Mouse (Mus musculus) bone marrow macrophage, adult 2 months (primary cell): ENCODE measurements at regions not wholly inside any gene's neighbourhood (a gene's known extent, or its start where the extent isn't known, plus 50 kb on each side); places are given as distances from the start of the nearest gene placed in this dataset.

Experiments used
- H3K27ac ChIP-seq: 2 replicates; pipeline ENCODE4 v1.5.1; 2012; ENCODE audit warnings: low read depth, low read length; ENCODE audit not compliant: insufficient read depth
- H3K4me1 ChIP-seq: 2 replicates; pipeline ENCODE4 v1.6.1; 2012; ENCODE audit warnings: low read length; ENCODE audit not compliant: control insufficient read depth, insufficient read depth
- H3K4me3 ChIP-seq: 2 replicates; pipeline ENCODE4 v1.5.1; 2012; ENCODE audit warnings: mild to moderate bottlenecking, low read length, moderate library complexity; ENCODE audit not compliant: insufficient read depth
- CTCF ChIP-seq: IDR thresholded peaks from 2 replicates; pipeline ENCODE4 v1.5.1; 2012; ENCODE audit warnings: low read depth, mild to moderate bottlenecking, low read length, moderate library complexity
- POLR2A ChIP-seq: IDR thresholded peaks from 2 replicates; pipeline ENCODE4 v1.6.1; 2012; ENCODE audit warnings: mild to moderate bottlenecking, low read depth, low read length, borderline replicate concordance

DNA sequence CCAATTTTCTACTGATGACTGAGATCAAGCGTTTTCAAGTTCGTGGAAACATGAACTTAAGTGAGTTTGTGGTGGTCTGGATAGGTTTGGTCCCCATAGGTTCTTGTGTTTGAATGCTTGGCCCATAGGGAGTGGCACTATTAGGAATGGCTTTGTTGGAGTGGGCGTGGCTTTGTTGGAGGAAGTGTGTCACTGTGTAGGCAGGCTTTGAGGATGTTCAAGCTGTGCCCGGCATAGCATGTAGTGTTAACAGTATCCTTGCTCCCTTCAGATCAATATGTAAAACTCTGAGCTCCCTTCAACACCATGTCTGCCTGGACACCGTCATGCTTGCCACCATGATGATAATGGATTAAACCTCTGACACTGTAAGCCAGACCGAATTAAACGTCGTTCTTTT, 112.7 kb upstream of the Pard3b start:
- TF ChIP-seq CTCF: no peak
- TF ChIP-seq POLR2A: no peak
- no peaks in the 10 kb centered on the region for H3K4me1 ChIP-seq
- H3K27ac ChIP-seq: no peak overlapping the region
- no peak overlapping the region for H3K4me3 ChIP-seq

DNA sequence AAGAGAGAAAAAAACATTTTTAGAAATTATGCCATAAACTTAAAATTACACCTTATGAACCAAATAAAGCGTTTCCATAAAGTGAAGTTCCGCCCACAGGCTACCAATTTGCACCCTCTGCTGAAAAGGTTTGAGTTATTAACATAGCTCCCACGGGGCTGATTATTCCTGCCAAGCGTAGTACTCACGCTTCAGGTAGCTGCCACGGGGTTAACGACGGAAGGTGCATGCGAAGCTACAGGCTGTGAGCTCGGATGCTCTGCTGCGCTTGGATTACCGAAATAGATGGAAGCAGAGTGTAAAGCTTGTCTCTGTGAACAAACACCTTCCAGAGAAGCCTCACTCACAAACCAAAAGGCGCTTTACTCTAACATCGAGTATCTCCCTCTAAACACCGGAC, 109.9 kb upstream of the Pard3b start:
- Histone ChIP-seq H3K4me3 (no peak overlapping the region), H3K4me1 (no peaks in the 10 kb centered on the region)
- TF ChIP-seq CTCF (no peak), POLR2A (no peak)

DNA sequence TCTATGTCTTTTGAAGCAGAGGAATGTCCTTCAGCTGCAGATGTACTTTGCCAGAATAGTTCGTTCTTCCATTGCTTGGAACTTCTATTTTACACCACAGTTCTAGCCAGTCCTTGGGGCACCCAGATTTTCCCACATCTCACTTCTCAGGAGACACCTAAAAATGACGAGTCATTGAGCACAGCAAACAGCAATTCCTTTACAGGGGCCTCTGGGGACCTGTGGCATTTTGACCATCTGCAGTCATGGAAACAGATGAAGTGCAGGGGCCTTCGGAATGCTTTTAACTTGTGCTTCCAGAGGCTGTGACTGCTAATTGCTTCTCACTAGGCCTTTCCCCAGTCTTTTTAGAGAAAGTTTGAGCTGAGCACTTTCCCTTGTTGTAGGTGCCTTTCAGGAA, 108.5 kb upstream of the Pard3b start:
- Histone ChIP-seq H3K4me3 (no peak overlapping the region), H3K4me1 (no peaks in the 10 kb centered on the region), H3K27ac (no peak overlapping the region)
- TF ChIP-seq CTCF (no peak), POLR2A (no peak)

More for the DNA sequence above, 109.9 kb upstream of the Pard3b start:
- no peak overlapping the region for H3K27ac ChIP-seq

DNA sequence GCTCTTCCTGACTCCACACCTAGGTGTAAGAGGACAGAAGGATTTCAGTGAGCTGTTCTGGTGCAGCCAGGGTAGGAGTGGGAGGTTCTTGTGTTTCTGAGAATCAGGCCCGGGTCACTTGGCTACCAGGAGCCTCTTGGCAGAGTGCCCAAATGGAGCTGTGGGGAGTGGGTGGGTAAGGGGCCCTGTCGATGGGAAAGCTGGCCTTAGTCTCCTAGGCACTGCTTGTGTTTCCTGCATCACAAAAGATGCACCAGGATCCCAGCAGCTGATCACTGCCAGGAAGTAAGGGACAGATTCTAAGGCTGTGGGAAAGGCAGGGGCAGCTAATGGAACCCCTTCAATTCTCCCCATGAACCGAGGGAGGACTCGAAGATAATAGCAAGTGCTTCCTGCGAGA, 107.1 kb upstream of the Pard3b start:
- TF ChIP-seq POLR2A (no peak), CTCF (no peak)
- no peaks in the 10 kb centered on the region for H3K4me1 ChIP-seq
- no peak overlapping the region for H3K27ac ChIP-seq
- H3K4me3 ChIP-seq: no peak overlapping the region

DNA sequence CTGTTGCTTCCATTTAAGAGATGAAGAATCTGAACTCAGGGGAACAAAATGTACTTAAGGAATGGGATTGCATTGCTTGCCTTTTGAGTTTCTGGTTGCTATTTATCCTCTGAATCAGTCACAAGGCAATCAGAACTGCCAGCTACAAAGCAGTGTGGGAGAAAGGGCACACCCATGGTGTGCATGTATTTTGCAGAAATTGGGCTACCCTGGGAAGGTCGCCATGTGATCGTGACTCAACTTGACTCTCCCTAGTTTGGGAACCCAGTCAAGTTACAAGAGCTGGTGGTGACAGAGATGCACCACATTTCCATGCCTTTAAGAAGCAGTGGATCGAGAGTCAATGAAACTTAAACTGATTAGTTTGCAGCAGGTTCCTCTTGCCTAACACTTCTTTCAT, 98.5 kb upstream of the Pard3b start:
- Histone ChIP-seq H3K4me1 (no peaks in the 10 kb centered on the region), H3K27ac (no peak overlapping the region), H3K4me3 (no peak overlapping the region)
- no peak for TF ChIP-seq CTCF
- no peak for TF ChIP-seq POLR2A

DNA sequence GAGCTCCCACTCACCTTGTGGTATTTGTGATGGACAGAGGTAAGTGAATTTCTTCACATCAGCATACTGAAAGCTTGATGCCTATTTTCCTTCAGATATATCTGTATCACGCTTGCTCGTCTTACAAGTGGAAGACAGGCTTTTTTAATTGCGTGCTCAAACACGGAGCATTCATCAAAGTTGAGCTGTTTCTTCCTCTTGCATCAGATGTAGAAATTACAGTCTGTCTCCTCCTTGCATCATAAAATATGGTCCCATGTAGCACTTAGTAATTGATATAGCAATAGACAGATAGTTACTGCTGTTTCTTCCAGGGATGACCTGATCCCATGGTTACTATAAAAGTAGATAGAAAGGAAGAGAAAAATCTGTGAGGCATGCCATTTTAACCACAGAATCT, 97.5 kb upstream of the Pard3b start:
- H3K27ac ChIP-seq: no peak overlapping the region
- no peak overlapping the region for H3K4me3 ChIP-seq
- no peaks in the 10 kb centered on the region for H3K4me1 ChIP-seq
- TF ChIP-seq POLR2A: no peak
- TF ChIP-seq CTCF: no peak

DNA sequence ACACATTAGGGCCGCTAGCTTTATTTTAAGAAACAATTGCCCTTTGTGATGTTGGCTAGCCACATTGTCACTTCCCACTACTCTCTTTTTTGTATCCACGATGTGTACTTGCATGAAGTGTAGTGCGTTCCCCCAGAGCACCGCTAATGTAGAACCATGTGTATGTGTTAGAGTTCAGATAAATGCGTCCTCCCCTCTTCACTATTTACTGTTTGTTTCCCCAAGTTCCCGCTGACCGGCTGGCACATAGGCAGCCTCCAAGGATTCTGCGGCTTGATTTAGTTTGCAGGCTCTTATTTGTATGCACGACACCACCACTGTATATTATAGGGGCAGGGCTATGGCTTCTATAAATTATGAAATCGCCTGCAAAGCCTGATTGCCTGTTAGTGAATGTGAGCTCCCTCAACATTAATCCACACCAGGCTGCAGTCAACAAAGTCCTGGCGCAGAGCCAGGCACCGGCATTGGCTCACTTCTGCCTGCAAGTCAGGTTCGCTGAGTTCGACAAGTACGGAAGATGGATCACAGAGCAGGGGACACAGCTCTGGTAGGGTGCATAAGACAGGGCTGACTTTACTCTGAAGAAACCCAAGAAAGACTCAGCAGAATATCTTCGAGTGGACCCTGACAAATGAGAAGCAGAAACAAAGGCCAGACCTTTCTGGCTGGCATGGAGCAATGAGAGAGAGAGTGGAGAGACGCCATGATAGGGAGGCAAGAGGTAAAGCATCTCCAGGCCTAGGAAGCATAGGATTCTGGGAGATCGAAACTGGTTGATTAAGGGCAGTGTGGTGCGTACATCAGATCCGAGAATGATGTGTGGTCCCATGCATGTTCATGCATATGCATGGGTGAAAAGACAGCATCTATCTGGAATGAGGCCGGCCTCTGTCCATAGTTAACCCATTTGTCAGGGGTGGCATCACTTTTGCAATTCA, 85.8 kb upstream of the Pard3b start:
- Histone ChIP-seq H3K27ac (no peak overlapping the region), H3K4me1 (no peaks in the 10 kb centered on the region), H3K4me3 (no peak overlapping the region)
- TF ChIP-seq POLR2A: no peak
- TF ChIP-seq CTCF: no peak

DNA sequence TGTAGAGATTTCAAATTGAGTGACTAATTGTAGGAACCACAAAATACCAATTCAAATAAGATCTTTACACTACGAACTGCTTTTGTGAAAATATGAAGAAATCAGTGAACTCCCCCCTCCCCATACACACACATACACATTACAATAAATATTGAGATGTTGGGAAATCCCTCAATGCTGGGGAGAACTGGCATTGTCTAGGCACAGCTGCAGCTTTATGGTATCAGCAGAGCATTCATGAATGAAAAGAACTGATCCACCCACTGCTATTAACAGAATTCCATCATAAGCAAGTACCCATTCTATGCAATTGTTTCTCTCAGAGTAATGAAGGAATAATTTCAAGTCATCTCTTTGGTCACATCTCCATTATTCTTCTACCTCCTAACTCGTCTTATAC, 79.1 kb upstream of the Pard3b start:
- Histone ChIP-seq H3K27ac (no peak overlapping the region), H3K4me3 (no peak overlapping the region), H3K4me1 (no peaks in the 10 kb centered on the region)
- no peak for TF ChIP-seq POLR2A
- no peak for TF ChIP-seq CTCF

DNA sequence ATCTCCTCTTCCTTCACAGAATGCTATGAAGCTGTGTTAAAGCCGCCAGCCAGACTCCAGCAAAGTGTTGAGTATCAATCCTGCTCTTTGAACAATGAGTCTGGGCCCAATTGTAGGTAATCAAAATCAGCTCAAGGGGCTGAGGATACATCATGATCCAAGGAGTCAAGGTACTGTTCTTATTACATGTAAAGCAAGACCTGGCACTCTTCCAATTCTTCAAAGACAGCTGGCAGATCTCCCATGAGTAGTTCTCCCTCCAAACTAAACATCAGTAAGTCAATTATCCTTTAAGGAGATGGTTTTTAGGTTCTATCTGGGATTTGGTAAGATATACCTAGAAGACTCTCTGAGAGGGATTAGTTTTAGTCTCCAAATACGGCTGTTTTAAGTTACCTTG, 76.5 kb upstream of the Pard3b start:
- H3K4me3 ChIP-seq: no peak overlapping the region
- H3K27ac ChIP-seq: no peak overlapping the region
- H3K4me1 ChIP-seq: no peaks in the 10 kb centered on the region
- TF ChIP-seq CTCF: no peak
- no peak for TF ChIP-seq POLR2A

DNA sequence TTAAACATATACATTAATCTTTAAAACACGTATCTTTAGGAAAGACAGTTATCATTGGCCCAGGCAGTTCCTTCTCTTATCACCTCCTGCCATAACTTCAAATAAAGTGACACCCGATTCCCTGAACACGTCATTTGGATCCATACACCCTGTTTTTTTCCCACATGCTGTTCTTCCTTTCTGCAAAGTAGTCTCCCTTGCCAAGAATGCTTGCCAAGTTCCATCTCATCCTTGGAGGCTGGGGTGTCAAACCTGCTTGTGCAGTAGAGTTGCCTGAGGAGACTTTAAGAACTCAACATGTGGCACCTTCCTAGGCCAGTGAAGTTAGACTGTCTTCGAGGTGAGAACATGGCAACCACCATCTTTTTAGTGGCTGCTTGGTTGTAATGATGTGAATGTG, 73.2 kb upstream of the Pard3b start:
- no peaks in the 10 kb centered on the region for H3K4me1 ChIP-seq
- no peak for TF ChIP-seq POLR2A
- no peak for TF ChIP-seq CTCF
- no peak overlapping the region for H3K27ac ChIP-seq
- no peak overlapping the region for H3K4me3 ChIP-seq

DNA sequence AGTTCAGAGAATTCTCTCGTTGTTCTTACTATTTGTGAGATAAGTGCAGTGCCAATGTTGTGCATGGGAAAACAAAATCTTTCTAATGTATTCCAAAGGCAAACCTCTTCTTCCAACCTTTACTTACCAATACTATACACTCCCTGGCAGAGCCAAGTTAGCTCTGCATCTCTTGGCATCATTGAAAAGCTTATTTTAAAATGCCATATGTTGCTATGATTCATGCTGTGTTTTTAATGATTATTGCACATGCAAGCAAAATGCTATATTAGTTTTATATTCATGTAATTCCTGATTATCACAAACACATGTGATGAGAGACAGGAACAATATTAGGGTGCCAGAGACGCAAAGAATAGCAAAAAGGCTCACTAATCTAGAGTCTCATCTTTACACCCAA, 64.3 kb upstream of the Pard3b start:
- Histone ChIP-seq H3K4me3 (no peak overlapping the region), H3K4me1 (no peaks in the 10 kb centered on the region), H3K27ac (no peak overlapping the region)
- TF ChIP-seq CTCF (no peak), POLR2A (no peak)
